Mouse (Mus musculus) lung, postnatal 10 days (tissue): Measurements from ENCODE around the gene 6430531B16Rik.

Source experiments
- DNase-seq: peaks from one replicate; pipeline ENCODE4 v3.0.0; 2021

Gene 6430531B16Rik

DNA sequence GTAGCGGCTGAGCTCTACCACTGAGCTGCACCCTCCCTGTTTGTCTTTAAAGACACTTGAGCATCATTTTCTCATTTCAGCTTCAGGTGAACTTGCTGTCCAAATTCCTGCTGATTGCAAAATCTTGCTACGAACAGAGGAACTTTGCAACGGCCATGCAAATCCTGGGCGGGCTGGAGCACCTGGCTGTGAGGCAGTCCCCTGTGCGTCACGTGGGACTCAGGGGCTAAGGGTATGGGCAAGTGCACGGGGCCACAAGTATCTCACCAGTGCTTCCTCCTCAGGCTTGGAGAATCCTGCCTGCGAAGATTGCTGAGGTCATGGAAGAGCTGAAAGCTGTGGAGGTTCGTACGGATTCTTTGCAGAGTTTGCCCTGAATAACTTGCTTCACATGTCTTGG is 41.9 kb downstream of the 6430531B16Rik start:
- no peak for DNase-seq

DNA sequence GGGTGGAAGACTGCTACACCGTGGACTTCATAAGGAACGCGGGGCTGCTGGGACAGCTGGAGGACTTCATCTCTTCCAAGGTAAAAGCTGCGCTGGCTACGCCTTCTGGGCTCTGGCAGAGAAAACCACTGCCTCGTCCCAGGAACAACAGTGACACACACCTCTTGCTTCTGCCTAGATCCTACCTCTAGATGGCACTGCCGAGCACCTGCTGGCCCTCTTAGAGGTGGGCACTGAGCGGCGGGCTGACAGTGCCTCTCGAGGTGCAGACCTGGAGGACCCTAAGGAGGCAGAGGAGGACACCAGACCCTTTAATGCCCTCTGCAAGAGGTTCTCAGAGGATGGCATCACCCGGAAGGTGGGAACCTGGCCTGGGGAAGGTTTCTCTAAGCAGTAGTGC is 47.8 kb downstream of the 6430531B16Rik start:
- peak; percentile 40 for DNase-seq
